Mouse (Mus musculus) MEL (cell line): ENCODE measurements around the gene Rcbtb2.

Source experiments
- CTCF ChIP-seq, 3 experiments: IDR thresholded peaks in 2 of 3; conservative IDR thresholded peaks in 1 of 3; 2 replicates each; pipeline ENCODE4 v1.5.1; 2011 to 2012; ENCODE audit warnings: low read length in 3 of 3, low read depth in 2 of 3, mild to moderate bottlenecking in 2 of 3, improper control_type of control experiment in 1 of 3, inconsistent platforms in 1 of 3, mixed read lengths in 1 of 3, moderate library complexity in 1 of 3; ENCODE audit not compliant: control insufficient read depth in 1 of 3, insufficient read depth in 1 of 3, poor library complexity in 1 of 3, severe bottlenecking in 1 of 3
- E2F4 ChIP-seq: IDR thresholded peaks from 2 replicates; pipeline ENCODE4 v1.6.1; 2011; ENCODE audit warnings: low read depth, low read length, improper control_type of control experiment, borderline replicate concordance
- ELF1 ChIP-seq: IDR thresholded peaks from 2 replicates; pipeline ENCODE4 v1.6.1; 2014; ENCODE audit warnings: low read depth, mild to moderate bottlenecking, inconsistent platforms, low read length, improper control_type of control experiment, moderate library complexity
- EP300 ChIP-seq, 2 experiments: IDR thresholded peaks; 2 replicates each; pipeline ENCODE4 v1.6.1; 2011; ENCODE audit warnings: improper control_type of control experiment in 2 of 2, low read length in 2 of 2, low read depth in 1 of 2, mild to moderate bottlenecking in 1 of 2
- GABPA ChIP-seq: IDR thresholded peaks from 2 replicates; pipeline ENCODE4 v1.6.1; 2012; ENCODE audit warnings: low read depth, mild to moderate bottlenecking, inconsistent platforms, low read length, improper control_type of control experiment, moderate library complexity
- MEF2A ChIP-seq: IDR thresholded peaks from 2 replicates; pipeline ENCODE4 v1.6.1; 2014; ENCODE audit warnings: low read depth, mild to moderate bottlenecking, inconsistent platforms, low read length, improper control_type of control experiment; ENCODE audit not compliant: poor library complexity, insufficient replicate concordance, severe bottlenecking; ENCODE audit errors: extremely low read depth
- MYC ChIP-seq: IDR thresholded peaks from 2 replicates; pipeline ENCODE4 v1.6.1; 2011; ENCODE audit warnings: low read depth, mild to moderate bottlenecking, low read length, improper control_type of control experiment, moderate library complexity
- POLR2A ChIP-seq, 2 experiments: IDR thresholded peaks; 2 replicates each; pipeline ENCODE4 v1.6.1; 2011 to 2012; ENCODE audit warnings: low read length in 2 of 2, mild to moderate bottlenecking in 2 of 2, control low read depth in 1 of 2, improper control_type of control experiment in 1 of 2, low read depth in 1 of 2, moderate library complexity in 1 of 2; ENCODE audit not compliant: control insufficient read depth in 1 of 2, insufficient read depth in 1 of 2, poor library complexity in 1 of 2
- RCOR1 ChIP-seq: IDR thresholded peaks from 2 replicates; pipeline ENCODE4 v1.6.1; 2012; ENCODE audit warnings: low read depth, mild to moderate bottlenecking, inconsistent platforms, low read length, improper control_type of control experiment
- SIN3A ChIP-seq: IDR thresholded peaks from 2 replicates; pipeline ENCODE4 v1.6.1; 2012; ENCODE audit warnings: low read length, improper control_type of control experiment, inconsistent platforms
- TBP ChIP-seq: IDR thresholded peaks from 2 replicates; pipeline ENCODE4 v1.8.0; 2011; ENCODE audit warnings: low read depth, low read length, improper control_type of control experiment

DNA sequence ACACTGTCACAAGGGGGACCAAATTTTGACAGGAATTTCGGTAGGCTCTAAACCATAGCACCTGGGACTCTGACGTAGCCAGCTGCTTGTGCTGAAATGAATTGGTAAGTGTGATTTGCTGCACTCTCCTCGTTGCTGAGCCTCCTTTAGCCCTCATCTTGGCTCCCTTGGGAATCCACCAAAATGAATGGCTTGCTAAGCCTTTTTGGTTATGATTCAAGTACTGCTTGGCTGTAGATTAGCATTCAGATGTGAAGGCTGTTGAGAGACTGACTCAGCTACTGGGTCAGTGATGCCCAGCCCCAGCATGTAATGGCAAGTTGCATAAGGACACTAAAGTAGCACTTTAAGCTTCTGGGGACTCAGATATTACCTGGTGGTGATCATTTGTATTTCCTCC, 12.2 kb upstream of the Rcbtb2 start:
- TF ChIP-seq CTCF (IDR thresholded peaks at IDR 0.05 in 2 of 3, conservative IDR thresholded peaks at IDR 0.05 in 1 of 3; ENCODE audit: control insufficient read depth in 1 of 3, insufficient read depth in 1 of 3, low read depth in 2 of 3, low read length in 3 of 3, poor library complexity in 1 of 3, severe bottlenecking in 1 of 3) (no peak), SIN3A (no peak), MYC (no peak), ELF1 (no peak), RCOR1 (no peak), TBP (no peak), GABPA (no peak), POLR2A (IDR thresholded peaks at IDR 0.05; ENCODE audit: control insufficient read depth in 1 of 2, insufficient read depth in 1 of 2, low read depth in 1 of 2, low read length in 2 of 2, poor library complexity in 1 of 2) (no peak), MEF2A (no peak), E2F4 (no peak), EP300 (IDR thresholded peaks at IDR 0.05; ENCODE audit: low read depth in 1 of 2, low read length in 2 of 2) (no peak)
